Mouse (Mus musculus) lung, postnatal 14 days (tissue): ENCODE data around the gene Rdh1.

Source experiments
- DNase-seq: peaks from one replicate; pipeline ENCODE4 v3.0.0; 2021

Rdh1 gene

GRCm38 (mm10) chr10:127759181-127760110, at the start of gene Rdh1, which contains the start of gene Rdh16f1:
Rdh1 (plus strand) TSS chr10:127759721.
Rdh16f1 (plus strand) TSS chr10:127759787.
- DNase-seq = no peak

DNA sequence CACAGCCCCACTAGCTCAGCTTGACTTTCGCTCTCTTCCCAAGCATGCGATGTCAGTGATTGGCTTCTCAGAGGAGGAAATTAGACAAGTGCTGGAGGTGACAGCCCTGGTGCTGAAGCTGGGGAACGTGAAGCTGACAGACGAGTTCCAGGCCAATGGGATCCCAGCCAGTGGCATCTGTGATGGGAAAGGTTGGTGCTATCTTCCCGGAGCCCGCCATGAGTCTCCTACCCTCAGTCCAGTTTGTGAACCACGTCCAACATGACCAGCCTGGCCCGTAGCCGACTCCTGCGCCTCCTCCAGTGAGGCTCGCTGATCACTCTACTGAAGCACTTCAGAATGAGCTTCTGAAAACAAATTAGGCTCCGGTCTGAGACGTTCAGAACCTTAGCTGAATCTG, 49.2 kb upstream of the Rdh1 start:
- no peak for DNase-seq

DNA sequence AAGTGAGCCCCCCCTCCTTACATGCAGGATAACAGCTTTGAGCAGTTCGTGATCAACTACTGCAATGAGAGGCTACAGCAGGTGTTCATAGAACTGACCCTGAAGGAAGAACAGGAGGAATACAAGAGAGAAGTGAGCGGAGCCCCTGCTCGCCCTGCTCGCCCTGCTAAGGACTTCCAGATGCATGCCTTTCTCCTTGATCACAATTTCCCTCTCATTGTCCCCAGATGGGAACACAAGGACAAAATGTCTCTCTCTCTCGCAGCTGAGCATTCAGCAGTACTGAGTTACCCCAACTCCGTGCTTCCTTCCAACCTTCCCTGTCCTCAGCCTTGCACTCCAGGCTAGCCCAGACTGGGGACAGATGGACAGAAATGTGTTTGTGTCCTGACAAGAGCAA, 46.8 kb upstream of the Rdh1 start:
- DNase-seq = no peak

DNA sequence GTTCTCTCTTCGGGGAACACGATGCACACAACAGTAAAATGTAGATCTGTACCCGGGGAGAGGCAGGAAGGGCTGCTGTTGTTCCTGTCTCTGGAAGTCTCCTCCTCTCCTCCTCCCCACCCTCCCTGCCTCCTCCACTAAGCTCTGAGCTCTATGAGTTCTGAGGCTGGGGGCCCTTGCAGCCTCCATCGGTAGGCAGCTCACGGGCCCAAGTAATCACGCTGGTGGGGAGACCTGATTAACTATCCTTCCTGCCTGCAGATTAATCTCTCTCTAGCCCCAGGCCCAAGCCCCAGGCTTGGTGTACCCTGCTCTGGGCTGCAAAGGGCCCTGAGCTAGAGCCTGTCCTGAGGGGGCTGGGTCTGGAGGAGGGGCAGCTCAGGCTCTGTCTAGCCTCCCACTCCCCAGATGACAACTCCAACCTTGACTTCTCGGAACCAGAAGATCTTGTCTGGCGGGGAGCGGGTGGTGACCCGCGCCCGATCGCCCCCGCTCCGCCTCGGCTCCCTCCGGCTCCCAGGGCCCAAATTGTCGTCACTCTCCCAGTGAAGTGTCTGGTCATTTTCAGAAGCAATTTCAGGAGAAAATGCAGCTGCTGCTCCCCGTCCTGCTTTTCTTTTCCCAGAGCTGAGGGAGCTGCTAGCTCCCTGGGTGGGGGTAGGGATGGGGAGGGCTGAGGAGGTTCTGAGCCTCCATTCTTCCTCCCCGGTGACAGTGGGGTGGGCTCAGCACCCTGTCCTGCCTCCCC, 37.7 kb upstream of the Rdh1 start:
- DNase-seq = no peak

DNA sequence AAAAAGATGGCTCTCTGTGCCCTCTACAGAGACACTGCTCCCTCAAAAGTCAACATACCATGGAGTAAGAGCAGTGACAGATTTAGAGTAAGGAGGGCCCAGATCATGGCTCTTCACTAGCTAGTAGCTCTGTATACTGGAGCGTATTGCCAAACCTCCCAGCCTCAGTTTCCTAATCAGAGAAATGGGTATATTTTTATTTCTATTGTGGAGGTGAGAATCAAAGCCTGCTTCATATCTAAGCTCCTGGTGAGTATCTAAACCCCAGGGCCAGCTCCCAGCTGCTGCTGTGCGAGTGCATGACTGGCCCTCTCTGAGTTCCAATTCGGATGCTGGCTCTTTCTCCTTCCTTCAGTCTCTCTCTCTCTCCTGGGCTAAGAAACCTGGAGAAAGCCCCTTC, 35.3 kb upstream of the Rdh1 start, which contains the start of gene Tac2:
Gene Tac2, plus strand, starts transcription at position 301 of the 400 bp plus-strand sequence.
- DNase-seq = no peak

GRCm38 (mm10) chr10:127725136-127725535, 34.4 kb upstream of the Rdh1 start:
- DNase-seq = no peak

DNA sequence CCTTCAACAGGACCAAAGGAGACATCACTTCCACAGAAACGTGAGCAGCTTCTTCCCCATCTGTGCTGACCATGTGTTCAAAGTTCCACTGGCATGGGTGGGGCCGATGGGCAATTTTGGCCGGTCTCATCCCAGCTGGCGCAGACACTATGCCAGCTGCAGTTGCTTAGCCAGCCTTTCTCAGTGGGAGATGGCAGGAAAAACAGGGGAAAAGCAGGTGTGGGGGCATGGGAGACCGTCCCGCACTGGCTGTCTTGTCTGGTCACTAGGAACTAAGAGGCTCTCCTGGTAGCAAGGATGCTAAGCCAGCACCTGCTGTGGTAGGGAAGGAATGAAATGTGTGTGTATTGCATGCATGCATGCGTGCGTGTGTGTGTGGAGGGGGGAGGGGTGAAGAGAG, 31.1 kb upstream of the Rdh1 start:
- no peak for DNase-seq

GRCm38 (mm10) chr10:127730285-127730932, 29.1 kb upstream of the Rdh1 start:
- no peak for DNase-seq

DNA sequence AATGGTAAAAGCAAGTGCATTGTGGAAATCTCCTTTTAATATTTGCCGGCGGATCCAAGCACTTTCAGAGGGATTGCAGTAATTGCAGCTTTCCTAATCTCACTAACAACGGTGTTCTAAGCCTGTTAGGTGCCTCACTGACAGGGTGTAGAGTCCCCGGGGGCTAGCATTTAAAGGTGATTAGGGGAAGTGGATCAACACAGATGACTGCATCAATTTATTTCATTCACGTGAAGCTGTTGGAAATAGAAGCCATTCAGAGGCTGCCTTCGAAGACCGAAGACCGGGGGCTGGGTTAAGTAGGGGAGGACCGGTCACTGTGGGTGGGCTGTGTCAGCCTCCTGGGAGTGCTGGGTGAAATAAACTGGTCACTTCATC, 28.6 kb upstream of the Rdh1 start:
- DNase-seq = no peak

GRCm38 (mm10) chr10:127731397-127731796, 28.1 kb upstream of the Rdh1 start:
- no peak for DNase-seq

DNA sequence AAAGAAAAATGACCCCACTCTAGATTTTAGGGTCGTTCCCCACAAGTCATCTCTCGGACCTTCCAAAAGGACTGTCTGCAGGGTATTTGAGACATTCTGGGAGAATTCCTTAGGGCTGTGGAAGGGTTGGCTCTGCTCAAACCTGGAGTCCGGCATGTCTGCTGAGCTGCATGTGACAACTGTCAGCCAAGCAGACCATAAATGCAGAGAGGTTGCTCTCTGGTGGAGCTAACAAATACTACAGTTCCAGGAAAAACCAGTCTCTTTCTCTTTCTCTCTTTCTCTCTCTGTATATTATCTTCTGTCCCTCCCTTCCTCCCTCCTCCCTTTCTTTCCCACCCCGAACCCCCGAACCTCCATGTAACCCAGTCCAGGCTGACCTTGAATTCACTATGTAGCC, 25.1 kb upstream of the Rdh1 start:
- no peak for DNase-seq

DNA sequence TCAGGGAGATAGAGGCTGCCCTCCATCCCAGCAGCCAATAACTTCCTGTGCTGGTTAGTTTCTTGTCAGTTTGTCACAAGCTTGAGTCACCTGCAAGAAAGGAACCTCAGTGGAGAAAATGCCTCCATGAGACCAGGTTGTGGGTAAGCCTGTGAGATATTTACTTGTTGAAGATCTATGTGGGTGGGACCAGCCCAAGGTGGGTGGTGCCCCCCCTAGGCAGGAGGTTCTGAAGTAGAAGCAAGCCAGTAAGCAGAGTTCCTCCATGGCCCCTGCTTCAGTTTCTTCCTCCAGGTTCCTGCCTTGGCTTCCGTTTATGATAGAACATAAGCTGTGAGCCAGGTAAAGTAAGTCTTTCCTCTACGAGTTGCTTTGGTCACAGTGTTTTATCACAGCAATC, 23.3 kb upstream of the Rdh1 start:
- DNase-seq = no peak

- DNase-seq = no peak
Measured at GRCm38 (mm10) chr10:127736916-127737315, 22.6 kb upstream of the Rdh1 start.

- DNase-seq = no peak
Measured at GRCm38 (mm10) chr10:127737552-127737951, 22.0 kb upstream of the Rdh1 start.

GRCm38 (mm10) chr10:127738151-127738882, 21.2 kb upstream of the Rdh1 start:
- peak; percentile 62 for DNase-seq

- peak; percentile 84 for DNase-seq
Measured at GRCm38 (mm10) chr10:127739083-127739660, 20.3 kb upstream of the Rdh1 start, which contains the start of gene Zbtb39. Zbtb39 (plus strand) TSS chr10:127739538.

- DNase-seq = peak; percentile 27
Measured at GRCm38 (mm10) chr10:127739661-127740161, 19.8 kb upstream of the Rdh1 start.

- DNase-seq = peak; percentile 60
Measured at GRCm38 (mm10) chr10:127744661-127745060, 14.9 kb upstream of the Rdh1 start.

DNA sequence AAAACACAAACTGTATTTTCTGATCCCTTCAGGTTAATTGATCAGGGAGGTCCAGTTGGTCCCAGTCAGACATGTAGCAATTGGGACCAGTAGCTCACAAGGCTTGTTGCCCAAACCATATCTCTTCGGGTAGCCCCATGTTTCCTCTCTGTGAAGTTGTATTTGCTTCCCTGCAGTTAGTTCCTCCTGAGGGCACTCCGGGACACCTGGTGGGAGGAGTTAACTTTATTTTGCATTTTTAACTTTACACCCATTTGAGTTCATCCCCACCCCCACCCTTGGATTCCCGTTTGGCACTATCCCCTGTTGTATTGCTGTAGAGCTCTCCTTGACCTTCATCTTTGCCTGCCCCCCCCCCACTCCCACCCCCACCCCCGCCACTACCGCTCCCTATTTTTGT, 13.6 kb upstream of the Rdh1 start:
- no peak for DNase-seq

GRCm38 (mm10) chr10:127747254-127747653, 12.3 kb upstream of the Rdh1 start:
- no peak for DNase-seq

- peak; percentile 37 for DNase-seq
Measured at GRCm38 (mm10) chr10:127748847-127749612, 10.5 kb upstream of the Rdh1 start.
